Mouse (Mus musculus) midbrain, embryonic 15.5 days (tissue): Measurements from ENCODE around the gene Ephx3. TPM values are rescaled to one million over a fixed set of nuclear protein-coding genes. Genes with fewer than 3 reads are reported as not detected.

Source experiments
- ATAC-seq: fragments of 200-750 bp; cut with Nextera tagmentation; replicated peaks from 2 replicates; pipeline ENCODE4 v1.8.0; 2017; ENCODE audit warnings: moderate TSS enrichment
- H3K27ac ChIP-seq: fragments of 300-500 bp; sonication (generic); 2 replicates; pipeline ENCODE4 v1.5.1; 2015; ENCODE audit warnings: mild to moderate bottlenecking, inconsistent platforms
- H3K27me3 ChIP-seq: fragments of 300-500 bp; sonication (generic); replicated peaks from 2 replicates; pipeline ENCODE4 v1.6.1; 2015; ENCODE audit warnings: inconsistent platforms
- H3K36me3 ChIP-seq: fragments of 300-500 bp; sonication (generic); replicated peaks from 2 replicates; pipeline ENCODE4 v1.6.1; 2015; ENCODE audit warnings: inconsistent platforms
- H3K4me1 ChIP-seq: fragments of 300-500 bp; sonication (generic); 2 replicates; pipeline ENCODE4 v1.6.1; 2015; ENCODE audit warnings: inconsistent platforms
- H3K4me2 ChIP-seq: fragments of 300-500 bp; sonication (generic); 2 replicates; pipeline ENCODE4 v1.6.1; 2015; ENCODE audit warnings: inconsistent platforms, mild to moderate bottlenecking, moderate library complexity
- H3K4me3 ChIP-seq: fragments of 300-500 bp; sonication (generic); 2 replicates; pipeline ENCODE4 v1.5.1; 2015; ENCODE audit warnings: mild to moderate bottlenecking, inconsistent platforms
- H3K9ac ChIP-seq: fragments of 300-500 bp; sonication (generic); 2 replicates; pipeline ENCODE4 v1.6.1; 2015; ENCODE audit warnings: mild to moderate bottlenecking, inconsistent platforms
- H3K9me3 ChIP-seq: fragments of 300-500 bp; sonication (generic); 2 replicates; pipeline ENCODE4 v1.6.1; 2016; ENCODE audit warnings: inconsistent platforms
- WGBS: fragments of 180-500 bp; shearing (Covaris S2); methylation state at CpG from one replicate; pipeline ENCODE4 v1.1.7; 2015; ENCODE audit warnings: mixed read lengths; 5-methylcytosine and 5-hydroxymethylcytosine counted together
- polyA plus RNA-seq: library from polyadenylated mRNA; unstranded; fragments of >200 nt; fragmentation: Nextera tagmentation; extraction: Ambion mirVana; gene quantifications from 2 replicates; pipeline ENCODE4 v1.2.1, GENCODE M21; 2015

The Ephx3 gene
- polyA plus RNA-seq, 1 experiment from 2014 or later, result 0.35 TPM

GRCm38 (mm10) chr17:32202972-32203371 lies 13.6 kb upstream of the Ephx3 start:
- ATAC-seq, result no peak
- H3K36me3 ChIP-seq, result peaks cover 63% of the 10 kb centered on the region
- WGBS, result 86% methylated on average over 3 of the region's 3 CpGs

GRCm38 (mm10) chr17:32201086-32201485 lies 11.7 kb upstream of the Ephx3 start:
- no peaks in the 10 kb centered on the region for H3K4me1 ChIP-seq
- peaks cover 68% of the 10 kb centered on the region for H3K36me3 ChIP-seq
- H3K27ac ChIP-seq, result no peak overlapping the region
- H3K9ac ChIP-seq, result no peak overlapping the region
- H3K4me3 ChIP-seq, result no peak overlapping the region
- no peaks in the 10 kb centered on the region for H3K27me3 ChIP-seq
- H3K9me3 ChIP-seq, result no peaks in the 10 kb centered on the region
- no peak overlapping the region for H3K4me2 ChIP-seq
- ATAC-seq, result no peak
- WGBS, result 90% methylated on average over 5 of the region's 5 CpGs

More at GRCm38 (mm10) chr17:32202972-32203371, 13.6 kb upstream of the Ephx3 start:
- H3K27me3 ChIP-seq, result no peaks in the 10 kb centered on the region
- no peak overlapping the region for H3K4me3 ChIP-seq
- no peak overlapping the region for H3K9ac ChIP-seq
- H3K9me3 ChIP-seq, result no peaks in the 10 kb centered on the region
- H3K4me2 ChIP-seq, result no peak overlapping the region
- no peaks in the 10 kb centered on the region for H3K4me1 ChIP-seq
- H3K27ac ChIP-seq, result no peak overlapping the region

GRCm38 (mm10) chr17:32199796-32200195 lies 10.4 kb upstream of the Ephx3 start:
- no peaks in the 10 kb centered on the region for H3K4me1 ChIP-seq
- no peaks in the 10 kb centered on the region for H3K9me3 ChIP-seq
- H3K36me3 ChIP-seq, result peaks cover 67% of the 10 kb centered on the region
- no peak overlapping the region for H3K9ac ChIP-seq
- WGBS, result 96% methylated on average over 2 of the region's 2 CpGs
- H3K27ac ChIP-seq, result no peak overlapping the region
- H3K4me2 ChIP-seq, result no peak overlapping the region
- no peak overlapping the region for H3K4me3 ChIP-seq
- no peaks in the 10 kb centered on the region for H3K27me3 ChIP-seq
- no peak for ATAC-seq

- ATAC-seq, result 0 out of 2 replicates have a peak, but pooled peaks have one; percentile 23
- Histone ChIP-seq H3K9me3 (no peaks in the 10 kb centered on the region), H3K4me3 (no peak overlapping the region), H3K4me2 (no peak overlapping the region), H3K27ac (no peak overlapping the region), H3K36me3 (peaks cover 59% of the 10 kb centered on the region), H3K4me1 (no peaks in the 10 kb centered on the region), H3K27me3 (no peaks in the 10 kb centered on the region), H3K9ac (no peak overlapping the region)
- WGBS, result 81% methylated on average over 14 of the region's 14 CpGs
These were observed 7.8 kb upstream of the Ephx3 start for GRCm38 (mm10) chr17:32197156-32197555.

- peaks cover 48% of the 10 kb centered on the region for H3K36me3 ChIP-seq
- WGBS, result 89% methylated on average over 5 of the region's 5 CpGs
- H3K4me3 ChIP-seq, result no peak overlapping the region
These were observed 6.4 kb upstream of the Ephx3 start for GRCm38 (mm10) chr17:32195725-32196124.

GRCm38 (mm10) chr17:32193010-32193409 lies 3.7 kb upstream of the Ephx3 start:
- ATAC-seq, result no peak
- Histone ChIP-seq H3K9ac (no peak overlapping the region), H3K27me3 (peaks cover 15% of the 10 kb centered on the region), H3K9me3 (no peaks in the 10 kb centered on the region), H3K4me3 (no peak overlapping the region), H3K4me1 (peaks cover 15% of the 10 kb centered on the region), H3K36me3 (peaks cover 23% of the 10 kb centered on the region), H3K4me2 (no peak overlapping the region), H3K27ac (no peak overlapping the region)
- WGBS, result 84% methylated on average over 5 of the region's 5 CpGs

More at GRCm38 (mm10) chr17:32195725-32196124, 6.4 kb upstream of the Ephx3 start:
- no peaks in the 10 kb centered on the region for H3K27me3 ChIP-seq
- no peaks in the 10 kb centered on the region for H3K4me1 ChIP-seq
- H3K9ac ChIP-seq, result no peak overlapping the region
- no peak for ATAC-seq
- H3K9me3 ChIP-seq, result no peaks in the 10 kb centered on the region
- H3K27ac ChIP-seq, result no peak overlapping the region
- H3K4me2 ChIP-seq, result no peak overlapping the region

GRCm38 (mm10) chr17:32189850-32190249 lies 501 bp upstream of the Ephx3 start:
- peak overlapping the region; percentile 38; the same call in 1 of the 2 replicates for H3K4me3 ChIP-seq

GRCm38 (mm10) chr17:32183017-32183416 lies 6.3 kb downstream of the Ephx3 start:
- H3K4me1 ChIP-seq, result peaks cover 16% of the 10 kb centered on the region
- no peak overlapping the region for H3K4me2 ChIP-seq
- no peak overlapping the region for H3K27ac ChIP-seq
- H3K9me3 ChIP-seq, result no peaks in the 10 kb centered on the region
- H3K36me3 ChIP-seq, result no peaks in the 10 kb centered on the region
- WGBS, result 30% methylated on average over 8 of the region's 8 CpGs
- H3K4me3 ChIP-seq, result no peak overlapping the region
- no peak overlapping the region for H3K9ac ChIP-seq
- H3K27me3 ChIP-seq, result 0 out of 2 replicates have a peak, but pooled peaks cover 1% of the 10 kb centered on the region
- no peak for ATAC-seq

More at GRCm38 (mm10) chr17:32189850-32190249, 501 bp upstream of the Ephx3 start:
- Histone ChIP-seq H3K4me2 (peak overlapping the region; percentile 81), H3K36me3 (no peaks in the 10 kb centered on the region), H3K9me3 (no peaks in the 10 kb centered on the region), H3K27ac (no peak overlapping the region), H3K27me3 (peaks cover 16% of the 10 kb centered on the region), H3K4me1 (peaks cover 15% of the 10 kb centered on the region), H3K9ac (no peak overlapping the region)
- no peak for ATAC-seq
- 21% methylated on average over 5 of the region's 5 CpGs for WGBS

GRCm38 (mm10) chr17:32179621-32180491 lies 9.5 kb downstream of the Ephx3 start:
- H3K4me3 ChIP-seq, result no peak overlapping the region
- 11% methylated on average over 11 of the region's 11 CpGs for WGBS
- no peak overlapping the region for H3K9ac ChIP-seq
- H3K9me3 ChIP-seq, result no peaks in the 10 kb centered on the region
- peak; percentile 81 for ATAC-seq
- no peaks in the 10 kb centered on the region for H3K36me3 ChIP-seq
- H3K27ac ChIP-seq, result peak overlapping the region; percentile 84
- H3K4me1 ChIP-seq, result peaks cover 16% of the 10 kb centered on the region
- H3K4me2 ChIP-seq, result no peak overlapping the region
- no peaks in the 10 kb centered on the region for H3K27me3 ChIP-seq

- 92% methylated on average over 4 of the region's 4 CpGs for WGBS
- H3K36me3 ChIP-seq, result no peaks in the 10 kb centered on the region
These were observed 12.4 kb downstream of the Ephx3 start for GRCm38 (mm10) chr17:32176919-32177318.

GRCm38 (mm10) chr17:32173166-32173565 lies 16.2 kb downstream of the Ephx3 start:
- no peak overlapping the region for H3K9ac ChIP-seq
- H3K4me1 ChIP-seq, result no peaks in the 10 kb centered on the region
- H3K27ac ChIP-seq, result no peak overlapping the region
- no peak overlapping the region for H3K4me3 ChIP-seq
- H3K4me2 ChIP-seq, result no peak overlapping the region
- WGBS, result 70% methylated on average over 7 of the region's 7 CpGs
- no peaks in the 10 kb centered on the region for H3K36me3 ChIP-seq
- no peaks in the 10 kb centered on the region for H3K27me3 ChIP-seq
- no peaks in the 10 kb centered on the region for H3K9me3 ChIP-seq
- ATAC-seq, result no peak

More at GRCm38 (mm10) chr17:32176919-32177318, 12.4 kb downstream of the Ephx3 start:
- Histone ChIP-seq H3K4me2 (no peak overlapping the region), H3K4me1 (peaks cover 16% of the 10 kb centered on the region), H3K27me3 (no peaks in the 10 kb centered on the region), H3K4me3 (no peak overlapping the region), H3K9ac (no peak overlapping the region), H3K9me3 (no peaks in the 10 kb centered on the region), H3K27ac (no peak overlapping the region)
- ATAC-seq, result no peak

GRCm38 (mm10) chr17:32172485-32172884 lies 16.9 kb downstream of the Ephx3 start:
- H3K9me3 ChIP-seq, result no peaks in the 10 kb centered on the region
- 83% methylated on average over 2 of the region's 2 CpGs for whole genome bisulfite sequencing
- H3K4me2 ChIP-seq, result no peak overlapping the region
- no peak overlapping the region for H3K27ac ChIP-seq
- H3K9ac ChIP-seq, result no peak overlapping the region
- H3K27me3 ChIP-seq, result no peaks in the 10 kb centered on the region
- H3K4me3 ChIP-seq, result no peak overlapping the region
- no peaks in the 10 kb centered on the region for H3K36me3 ChIP-seq
- no peaks in the 10 kb centered on the region for H3K4me1 ChIP-seq
- no peak for ATAC-seq
